Mouse (Mus musculus) heart, embryonic 12.5 days (tissue): ENCODE data around the gene Nploc4. TPM values are rescaled to one million over a fixed set of nuclear protein-coding genes. Genes with fewer than 3 reads are reported as not detected.

Source experiments
- ATAC-seq: fragments of 200-750 bp; cut with Nextera tagmentation; 2 replicates; pipeline ENCODE4 v1.8.0; 2017; ENCODE audit warnings: moderate TSS enrichment, moderate library complexity; ENCODE audit not compliant: insufficient number of reproducible peaks, low FRiP score
- H3K27ac ChIP-seq: fragments of 300-500 bp; sonication (generic); 2 replicates; pipeline ENCODE4 v1.5.1; 2016; ENCODE audit warnings: mild to moderate bottlenecking, moderate library complexity; ENCODE audit not compliant: poor library complexity, severe bottlenecking
- H3K27me3 ChIP-seq: fragments of 300-500 bp; sonication (generic); replicated peaks from 2 replicates; pipeline ENCODE4 v1.6.1; 2016; ENCODE audit warnings: mild to moderate bottlenecking, moderate library complexity
- H3K36me3 ChIP-seq: fragments of 300-500 bp; sonication (generic); 2 replicates; pipeline ENCODE4 v1.6.1; 2016; ENCODE audit warnings: mild to moderate bottlenecking, moderate library complexity
- H3K4me1 ChIP-seq: fragments of 300-500 bp; sonication (generic); replicated peaks from 2 replicates; pipeline ENCODE4 v1.6.1; 2016; ENCODE audit warnings: mild to moderate bottlenecking
- H3K4me2 ChIP-seq: fragments of 300-500 bp; sonication (generic); 2 replicates; pipeline ENCODE4 v1.6.1; 2016; ENCODE audit warnings: mild to moderate bottlenecking, moderate library complexity
- H3K4me3 ChIP-seq: fragments of 300-500 bp; sonication (generic); 2 replicates; pipeline ENCODE4 v1.5.1; 2016; ENCODE audit warnings: mild to moderate bottlenecking
- H3K9ac ChIP-seq: fragments of 300-500 bp; sonication (generic); 2 replicates; pipeline ENCODE4 v1.6.1; 2016; ENCODE audit warnings: mild to moderate bottlenecking, moderate library complexity
- H3K9me3 ChIP-seq: fragments of 300-500 bp; sonication (generic); replicated peaks from 2 replicates; pipeline ENCODE4 v1.6.1; 2016; ENCODE audit warnings: mild to moderate bottlenecking, moderate library complexity
- WGBS: fragments of 180-500 bp; shearing (Covaris S2); methylation state at CpG from one replicate; pipeline ENCODE4 v1.1.7; 2016; 5-methylcytosine and 5-hydroxymethylcytosine counted together
- polyA plus RNA-seq: library from polyadenylated mRNA; unstranded; fragments of >200 nt; fragmentation: Nextera tagmentation; extraction: Ambion mirVana; gene quantifications from 2 replicates; pipeline ENCODE4 v1.2.1, GENCODE M21; 2016

The Nploc4 gene
- polyA plus RNA-seq, 1 experiment from 2014 or later = 43.2 TPM

DNA sequence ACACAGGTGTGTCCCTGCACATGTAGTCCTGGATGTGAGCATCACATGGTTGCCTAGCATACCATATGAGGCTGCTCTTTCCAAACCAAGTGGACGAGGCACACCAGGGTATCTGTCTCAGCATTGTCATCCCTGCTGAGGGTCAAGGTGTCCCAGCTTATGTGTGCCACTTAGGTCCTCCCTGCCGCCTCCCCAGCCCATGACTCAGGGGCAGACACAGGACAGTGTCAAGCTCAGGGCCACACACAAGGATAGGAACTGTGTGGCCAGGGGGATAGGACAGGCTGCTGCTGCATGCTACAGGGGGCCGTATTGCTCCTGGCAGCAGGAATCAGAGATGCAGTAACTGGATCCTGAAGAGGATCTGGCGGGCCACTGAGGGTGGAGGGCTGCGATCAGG lies 76.8 kb downstream of the Nploc4 start:
- Histone ChIP-seq H3K36me3 (no peaks in the 10 kb centered on the region), H3K9ac (no peak overlapping the region), H3K4me1 (peaks cover 44% of the 10 kb centered on the region), H3K27ac (no peak overlapping the region), H3K4me3 (no peak overlapping the region), H3K9me3 (no peaks in the 10 kb centered on the region), H3K27me3 (no peaks in the 10 kb centered on the region), H3K4me2 (no peak overlapping the region)
- no peak for ATAC-seq
- 81% methylated on average over 5 of the region's 5 CpGs for WGBS

DNA sequence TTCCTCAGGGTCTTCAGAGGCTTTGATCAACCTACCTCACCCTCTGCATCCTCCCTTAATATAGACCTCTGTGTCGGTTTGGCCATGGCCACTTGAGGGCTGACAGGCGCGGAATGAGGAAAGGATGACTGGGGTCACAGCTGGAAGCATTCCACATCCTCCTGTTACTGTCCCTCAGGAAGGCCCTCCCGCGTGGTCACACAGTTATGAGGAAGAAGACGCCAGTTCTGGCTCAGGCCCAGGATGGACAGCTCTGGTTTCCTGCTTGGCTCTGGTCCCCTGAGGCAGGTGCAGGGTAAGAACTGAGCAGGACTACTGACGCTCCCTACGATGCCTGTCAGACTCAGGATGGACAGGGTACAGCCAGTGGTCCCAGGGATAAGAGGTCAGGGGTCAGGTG lies 77.4 kb downstream of the Nploc4 start:
- no peaks in the 10 kb centered on the region for H3K9me3 ChIP-seq
- H3K27ac ChIP-seq = no peak overlapping the region
- 53% methylated on average over 8 of the region's 8 CpGs for WGBS
- H3K4me2 ChIP-seq = no peak overlapping the region
- H3K4me3 ChIP-seq = no peak overlapping the region
- H3K4me1 ChIP-seq = peaks cover 49% of the 10 kb centered on the region
- ATAC-seq = no peak
- no peaks in the 10 kb centered on the region for H3K27me3 ChIP-seq
- 0 out of 2 replicates have a peak overlapping the region, but pooled peaks have one; percentile 14 for H3K9ac ChIP-seq
- no peaks in the 10 kb centered on the region for H3K36me3 ChIP-seq

DNA sequence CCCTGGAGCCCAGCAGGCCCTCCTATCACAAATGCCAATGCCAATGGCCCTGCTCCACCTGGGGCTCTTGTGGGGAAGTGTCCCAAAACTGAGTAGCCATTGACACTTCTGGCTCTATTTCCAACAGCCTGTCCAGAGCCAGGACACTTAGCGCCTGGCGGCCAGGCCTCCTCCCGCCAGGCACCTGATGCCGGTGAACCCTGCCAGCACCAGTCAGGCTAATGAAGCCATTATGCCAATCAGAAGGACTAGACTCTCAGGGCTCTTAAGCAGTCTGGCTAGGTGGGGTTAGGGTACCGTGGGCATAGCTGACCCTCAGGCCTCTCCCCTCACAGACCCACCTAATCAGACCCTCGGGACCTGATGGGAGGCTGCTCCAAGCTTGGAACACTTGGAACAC lies 78.1 kb downstream of the Nploc4 start:
- no peak overlapping the region for H3K4me3 ChIP-seq
- H3K9ac ChIP-seq = no peak overlapping the region
- WGBS = 82% methylated on average over 6 of the region's 6 CpGs
- no peak for ATAC-seq
- no peak overlapping the region for H3K27ac ChIP-seq
- peaks cover 56% of the 10 kb centered on the region for H3K4me1 ChIP-seq
- no peaks in the 10 kb centered on the region for H3K36me3 ChIP-seq
- H3K4me2 ChIP-seq = no peak overlapping the region
- no peaks in the 10 kb centered on the region for H3K27me3 ChIP-seq
- H3K9me3 ChIP-seq = no peaks in the 10 kb centered on the region

DNA sequence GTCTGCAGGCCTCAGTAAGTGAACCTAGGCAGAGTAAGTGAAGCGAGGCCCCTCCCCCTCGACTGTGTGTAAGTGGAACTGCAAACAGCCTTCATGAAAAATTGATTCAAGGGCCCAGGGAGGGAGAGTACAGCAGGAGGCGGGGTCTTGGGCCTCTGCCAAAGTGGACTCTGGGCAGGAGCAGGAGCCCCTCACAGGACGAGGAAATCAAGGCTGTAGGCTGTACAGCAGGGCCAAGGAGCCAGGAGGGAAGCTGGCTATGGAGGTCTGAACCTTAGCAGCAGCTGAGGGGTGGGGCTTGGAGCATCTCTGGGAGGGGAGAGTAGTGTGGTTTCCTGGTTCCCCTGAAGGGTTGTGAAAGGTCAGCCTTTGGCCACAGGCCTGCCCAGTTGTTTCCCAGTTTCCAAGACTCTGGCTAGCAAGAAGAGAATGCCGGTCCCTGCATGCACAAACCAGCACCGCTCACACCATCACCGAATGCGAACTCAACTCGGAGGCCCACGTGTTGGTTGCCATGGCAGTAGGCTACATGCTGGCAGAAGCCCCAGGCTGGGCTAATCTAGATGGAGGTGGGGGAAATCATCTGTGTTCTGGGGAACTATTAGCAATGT lies 79.6 kb downstream of the Nploc4 start:
- H3K9me3 ChIP-seq = no peaks in the 10 kb centered on the region
- H3K27ac ChIP-seq = peak overlapping the region; percentile 56
- WGBS = 20% methylated on average over 10 of the region's 10 CpGs
- peak overlapping the region; percentile 7; the same call in 1 of the 2 replicates for H3K4me2 ChIP-seq
- no peaks in the 10 kb centered on the region for H3K27me3 ChIP-seq
- no peaks in the 10 kb centered on the region for H3K36me3 ChIP-seq
- H3K4me1 ChIP-seq = peaks cover 71% of the 10 kb centered on the region
- H3K4me3 ChIP-seq = no peak overlapping the region
- H3K9ac ChIP-seq = peak overlapping the region; percentile 37; the same call in 1 of the 2 replicates
- peak; percentile 25 for ATAC-seq

- 86% methylated on average over 4 of the region's 4 CpGs for WGBS
Observed at GRCm38 (mm10) chr11:120356900-120357299, 80.6 kb downstream of the Nploc4 start.

DNA sequence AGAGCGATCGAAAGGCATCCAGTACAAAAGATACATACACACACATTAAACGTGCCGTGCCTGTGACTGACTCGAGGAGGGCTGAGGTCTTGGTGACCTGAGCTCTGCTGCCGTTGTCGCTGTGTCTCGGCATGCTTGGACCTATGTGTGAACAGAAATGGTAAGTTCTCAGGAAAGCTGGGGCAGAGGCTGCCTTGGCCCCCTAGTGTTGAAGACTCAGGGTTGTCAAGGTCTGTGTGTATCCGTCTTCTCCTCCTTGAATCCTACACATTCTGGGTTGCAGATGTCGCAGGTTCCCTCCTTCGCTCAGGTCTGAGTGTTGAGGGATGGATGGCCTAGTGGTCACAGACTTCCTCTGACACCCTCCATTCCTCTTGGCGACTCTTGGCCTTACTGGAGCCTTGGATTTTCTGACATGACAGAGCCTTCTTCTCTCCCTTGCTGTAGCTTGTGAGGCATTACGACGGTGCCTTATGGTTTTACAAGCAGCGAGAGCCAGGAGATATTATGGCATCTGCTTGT lies 81.1 kb downstream of the Nploc4 start:
- H3K4me3 ChIP-seq = no peak overlapping the region
- H3K27ac ChIP-seq = no peak overlapping the region
- peaks cover 85% of the 10 kb centered on the region for H3K4me1 ChIP-seq
- no peak overlapping the region for H3K9ac ChIP-seq
- H3K36me3 ChIP-seq = no peaks in the 10 kb centered on the region
- H3K4me2 ChIP-seq = no peak overlapping the region
- H3K27me3 ChIP-seq = no peaks in the 10 kb centered on the region
- no peak for ATAC-seq
- H3K9me3 ChIP-seq = no peaks in the 10 kb centered on the region
- 81% methylated on average over 15 of the region's 15 CpGs for WGBS

More at GRCm38 (mm10) chr11:120356900-120357299, 80.6 kb downstream of the Nploc4 start:
- Histone ChIP-seq H3K9ac (no peak overlapping the region), H3K4me2 (no peak overlapping the region), H3K4me3 (no peak overlapping the region), H3K4me1 (peaks cover 80% of the 10 kb centered on the region), H3K27me3 (no peaks in the 10 kb centered on the region), H3K27ac (no peak overlapping the region), H3K9me3 (no peaks in the 10 kb centered on the region), H3K36me3 (no peaks in the 10 kb centered on the region)
- ATAC-seq = no peak

- 40% methylated on average over 5 of the region's 5 CpGs for WGBS
- peak overlapping the region; percentile 76 for H3K27ac ChIP-seq
- H3K4me2 ChIP-seq = peak overlapping the region; percentile 6; the same call in 1 of the 2 replicates
- peaks cover 89% of the 10 kb centered on the region for H3K4me1 ChIP-seq
- no peak overlapping the region; the same call in 1 of the 2 replicates for H3K4me3 ChIP-seq
- no peak overlapping the region for H3K9ac ChIP-seq
- H3K27me3 ChIP-seq = no peaks in the 10 kb centered on the region
- H3K9me3 ChIP-seq = no peaks in the 10 kb centered on the region
- H3K36me3 ChIP-seq = no peaks in the 10 kb centered on the region
- ATAC-seq = no peak
Observed at GRCm38 (mm10) chr11:120355277-120356039, 82.0 kb downstream of the Nploc4 start.

- Histone ChIP-seq H3K9ac (no peak overlapping the region), H3K4me3 (no peak overlapping the region; the same call in 1 of the 2 replicates), H3K27me3 (no peaks in the 10 kb centered on the region), H3K4me2 (peak overlapping the region; percentile 6; the same call in 1 of the 2 replicates), H3K36me3 (no peaks in the 10 kb centered on the region), H3K9me3 (no peaks in the 10 kb centered on the region), H3K27ac (peak overlapping the region; percentile 76), H3K4me1 (peaks cover 81% of the 10 kb centered on the region)
- no peak for ATAC-seq
- WGBS = 85% methylated on average over 17 of the region's 17 CpGs
Observed at GRCm38 (mm10) chr11:120354304-120355276, 82.9 kb downstream of the Nploc4 start.

DNA sequence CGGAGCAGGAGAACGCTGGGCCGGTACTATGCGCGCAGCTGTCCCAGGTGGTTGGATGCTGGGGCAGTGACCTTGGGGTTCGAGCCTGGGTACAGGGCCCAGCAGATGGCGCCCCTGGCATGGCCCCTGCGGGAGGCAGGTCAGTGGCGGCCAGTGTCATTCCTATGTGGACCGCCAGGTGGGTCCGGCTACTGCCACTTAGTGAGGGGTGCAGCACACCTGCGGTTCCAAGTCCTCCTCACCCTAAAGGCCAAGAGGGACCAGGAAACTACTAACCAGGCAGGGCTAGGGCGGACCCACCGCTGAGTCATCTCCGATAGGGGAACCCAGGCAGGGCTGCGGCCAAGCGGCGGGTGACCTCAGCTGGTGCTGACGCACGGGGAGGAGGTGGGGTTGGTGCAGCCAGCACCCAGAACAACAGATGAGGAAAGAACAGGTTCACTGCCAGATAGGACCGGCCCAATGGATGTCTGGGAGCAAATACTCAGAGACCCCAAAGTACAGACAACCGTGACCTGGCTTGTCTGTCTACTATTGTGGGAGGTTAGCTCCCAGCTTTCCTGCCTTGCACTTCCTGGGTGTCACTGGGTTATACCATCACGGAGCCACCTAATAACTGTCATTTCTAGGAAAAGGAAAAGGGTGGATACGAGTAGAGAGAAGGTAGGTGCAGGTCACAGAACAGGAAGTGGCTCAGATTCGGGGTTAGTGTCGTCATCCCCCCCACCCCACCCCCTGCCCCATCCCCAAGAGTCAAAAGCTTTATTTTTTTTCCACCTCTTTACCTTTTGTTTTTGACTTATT lies 83.8 kb downstream of the Nploc4 start:
- peak overlapping the region; percentile 39 for H3K9ac ChIP-seq
- WGBS = 18% methylated on average over 26 of the region's 26 CpGs
- H3K4me1 ChIP-seq = peaks cover 72% of the 10 kb centered on the region
- no peaks in the 10 kb centered on the region for H3K27me3 ChIP-seq
- peak; percentile 78 for ATAC-seq
- peak overlapping the region; percentile 99 for H3K27ac ChIP-seq
- peak overlapping the region; percentile 60 for H3K4me2 ChIP-seq
- H3K4me3 ChIP-seq = peak overlapping the region; percentile 31
- H3K9me3 ChIP-seq = no peaks in the 10 kb centered on the region
- no peaks in the 10 kb centered on the region for H3K36me3 ChIP-seq
